Mouse (Mus musculus): Measurements from ENCODE around the gene Rapgef6.
"Not testable (repeated sequence)": the region's sequence is repeated elsewhere in the genome, so short reads cannot be mapped to it uniquely, and the experiment has no call there.

Rapgef6 gene

DNA sequence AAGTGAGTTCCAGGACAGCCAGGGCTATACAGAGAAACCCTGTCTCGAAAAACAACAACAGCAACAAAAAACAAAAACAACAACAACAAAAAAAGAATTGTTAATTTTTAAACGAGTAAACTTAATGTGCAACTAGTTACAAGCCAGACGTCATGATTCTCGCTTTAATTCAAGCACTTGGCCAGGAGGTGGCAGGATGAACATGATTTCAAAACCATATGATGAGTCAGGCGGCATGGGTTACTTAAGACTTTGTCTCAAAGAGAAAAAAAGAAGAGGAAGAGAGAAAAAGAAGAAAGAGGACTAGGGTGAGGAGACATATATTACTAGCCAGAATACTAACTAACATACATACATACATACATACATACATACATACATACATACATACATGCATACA, 40.1 kb downstream of the Rapgef6 start:
- intact Hi-C loops (cut with DNase I): no loop called here

DNA sequence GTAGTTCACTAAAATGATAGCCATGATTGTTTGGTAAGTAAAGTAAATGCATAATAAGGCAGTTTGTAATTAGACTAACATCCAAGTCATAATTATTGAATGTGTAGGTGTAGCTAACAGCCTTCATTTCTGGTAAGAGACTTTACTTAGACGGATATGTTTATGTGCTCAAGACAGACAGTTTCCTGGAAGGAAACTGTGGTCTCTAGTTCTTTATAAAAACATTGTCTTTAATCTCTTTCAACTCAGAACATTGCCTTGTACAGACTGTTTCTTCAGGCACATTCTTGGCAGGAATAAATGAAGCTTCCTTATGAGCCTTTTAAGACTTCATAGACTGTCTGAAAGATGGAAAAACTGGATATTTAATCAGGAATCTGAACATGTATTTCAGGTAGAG, 45.3 kb downstream of the Rapgef6 start:
- intact Hi-C loops (cut with DNase I): no loop called here

DNA sequence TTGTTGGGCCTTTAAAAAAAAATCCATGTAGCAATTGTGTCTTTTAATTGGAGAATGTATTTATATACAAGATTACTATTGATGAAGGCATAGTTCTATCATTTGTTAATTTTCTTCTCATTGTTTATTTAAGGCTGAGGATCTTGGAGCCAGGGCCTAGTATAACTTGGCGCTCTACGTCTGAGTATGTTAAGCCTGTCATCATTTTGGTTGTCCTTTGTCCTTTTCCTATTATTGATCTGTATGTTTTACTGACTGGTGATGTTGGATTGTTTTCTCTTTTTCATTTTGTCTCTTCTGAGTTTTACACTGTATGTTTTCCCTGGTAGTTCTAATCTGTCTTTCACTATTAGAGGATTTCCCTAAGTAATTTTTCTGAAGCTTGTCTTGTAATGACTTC, 52.1 kb downstream of the Rapgef6 start:
- intact Hi-C loops (cut with DNase I): no loop called here

DNA sequence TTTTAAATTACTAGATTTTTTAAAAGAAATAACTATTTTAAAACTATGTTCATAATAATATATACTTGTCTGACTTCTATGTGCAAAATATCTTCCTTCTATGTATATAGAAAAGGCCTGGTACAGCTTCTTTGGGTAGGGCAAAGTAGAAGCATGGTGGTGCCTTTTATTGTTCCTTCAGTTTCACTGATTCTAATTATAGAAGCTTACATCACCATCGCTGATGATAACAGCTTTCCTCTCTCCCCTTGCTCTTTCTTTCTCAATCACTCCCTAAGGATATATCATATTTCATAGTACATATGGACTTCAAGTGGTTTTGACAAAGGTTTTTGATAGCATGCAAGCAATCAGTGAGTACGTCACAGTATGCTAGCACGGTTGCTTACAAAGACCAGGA, 69.9 kb downstream of the Rapgef6 start:
- intact Hi-C loops (cut with DNase I): no loop called here

DNA sequence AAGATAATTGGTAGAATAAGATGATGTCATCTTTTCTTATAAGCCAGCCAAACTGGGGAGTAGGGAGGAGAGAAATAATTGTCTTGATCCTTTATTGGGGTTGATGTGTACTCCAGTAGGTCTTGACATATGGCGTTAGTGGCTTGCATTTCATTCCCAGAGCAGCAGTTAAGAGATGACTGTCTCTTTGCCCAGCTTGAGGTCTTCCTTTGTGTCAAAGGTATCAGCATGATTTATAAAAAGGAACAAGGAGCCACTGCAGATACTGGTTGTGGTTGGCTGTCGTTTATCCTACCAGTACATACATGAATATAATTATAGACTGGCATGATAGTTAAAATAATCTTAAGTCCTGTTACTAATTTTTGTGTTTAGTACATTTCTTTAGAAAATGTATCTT, 71.4 kb downstream of the Rapgef6 start:
- intact Hi-C loops (cut with DNase I): no loop called here

DNA sequence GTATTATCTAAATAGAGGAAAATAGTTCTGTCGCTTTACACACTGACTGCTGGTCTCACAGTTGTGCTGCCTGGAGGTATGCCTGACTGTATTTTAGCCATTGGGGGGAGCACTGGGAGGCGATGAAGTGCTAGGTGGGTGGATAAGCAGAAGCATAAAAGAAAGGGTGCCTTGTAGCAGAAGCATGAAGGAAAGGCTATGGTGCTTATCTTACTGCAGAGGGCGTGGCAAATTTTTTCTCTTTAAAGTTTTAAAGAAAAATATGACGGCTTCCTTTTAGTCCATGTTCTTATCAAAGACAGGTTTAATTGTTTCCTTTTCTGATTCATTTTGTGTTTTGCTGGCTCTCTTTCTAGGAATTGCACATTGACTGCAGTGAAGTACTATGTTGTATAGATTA, 72.4 kb downstream of the Rapgef6 start:
- intact Hi-C loops (cut with DNase I): no loop called here

DNA sequence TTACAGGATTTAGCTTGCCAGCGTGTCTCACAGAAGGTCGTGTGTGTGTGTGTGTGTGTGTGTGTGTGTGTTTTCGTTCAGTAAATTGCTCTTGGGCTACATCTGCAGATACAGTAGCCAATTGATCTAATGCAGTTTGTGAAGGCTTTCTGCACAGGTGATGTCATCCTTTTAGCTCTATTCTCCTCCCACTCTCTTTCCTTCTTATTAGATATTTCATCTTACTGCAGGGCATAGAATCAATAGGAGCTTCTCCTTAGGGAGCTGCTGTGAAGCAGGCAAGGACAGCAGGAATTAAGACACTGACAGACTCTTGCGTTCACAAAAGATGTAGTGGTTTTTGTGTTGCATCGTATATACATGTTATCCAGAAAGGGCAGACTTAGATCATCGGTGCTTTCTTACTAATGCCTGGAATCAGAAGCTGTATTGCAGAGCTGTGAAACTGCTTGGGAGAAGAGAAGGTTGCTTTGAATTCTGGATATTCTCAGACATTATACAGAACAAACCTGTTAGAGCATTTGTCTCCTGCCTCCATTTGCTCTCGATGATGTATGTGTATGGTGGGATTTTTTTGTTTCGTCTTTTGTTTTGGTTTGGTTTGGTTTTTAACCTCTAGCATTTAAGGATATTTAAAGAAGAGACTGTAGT, 73.4 kb downstream of the Rapgef6 start:
- intact Hi-C loops (cut with DNase I): no loop called here

DNA sequence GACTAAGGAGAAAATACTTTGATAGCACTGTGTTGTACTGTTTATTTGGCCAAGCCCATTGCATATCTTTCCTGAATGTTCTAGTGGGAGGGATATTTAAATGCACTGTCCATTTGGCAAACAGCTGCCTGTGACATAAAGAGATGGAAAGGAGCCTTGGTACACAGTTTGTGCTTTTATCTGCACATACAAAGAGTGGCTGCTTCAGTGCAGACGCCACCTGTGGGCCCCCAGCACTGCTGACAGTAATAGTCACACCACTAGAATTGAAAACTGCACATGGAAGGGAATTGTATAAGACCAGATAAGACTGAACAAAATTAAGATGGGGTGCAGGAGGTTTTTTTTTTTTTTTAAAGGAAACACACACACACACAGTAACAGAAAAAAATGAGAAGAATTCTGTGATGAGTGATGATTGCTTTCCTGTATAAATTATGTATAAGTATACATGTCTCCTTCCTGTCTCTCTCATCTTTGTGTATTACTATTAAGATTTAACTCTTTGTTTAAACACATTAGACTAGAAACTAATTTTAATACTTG, 75.3 kb downstream of the Rapgef6 start:
- intact Hi-C loops (cut with DNase I): no loop called here

DNA sequence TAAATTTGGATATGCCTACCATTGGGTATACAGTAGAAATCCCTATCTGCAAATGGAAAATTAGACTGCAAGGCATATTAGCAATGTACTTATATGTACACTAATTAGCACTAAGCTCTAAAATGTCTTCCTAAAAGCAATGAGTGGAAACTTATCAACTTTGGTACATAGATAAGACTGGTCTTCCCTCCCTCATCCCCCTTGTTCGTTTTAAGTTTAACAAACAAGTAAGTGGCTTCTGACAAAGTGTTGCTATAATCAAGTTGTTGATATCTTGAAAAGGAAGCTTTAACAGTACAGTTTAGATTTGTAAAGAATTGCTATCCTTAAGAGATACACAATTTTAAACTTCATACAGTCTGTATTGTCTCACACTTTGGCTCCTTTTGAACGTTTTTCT, 78.5 kb downstream of the Rapgef6 start:
- intact Hi-C loops (cut with DNase I): no loop called here

DNA sequence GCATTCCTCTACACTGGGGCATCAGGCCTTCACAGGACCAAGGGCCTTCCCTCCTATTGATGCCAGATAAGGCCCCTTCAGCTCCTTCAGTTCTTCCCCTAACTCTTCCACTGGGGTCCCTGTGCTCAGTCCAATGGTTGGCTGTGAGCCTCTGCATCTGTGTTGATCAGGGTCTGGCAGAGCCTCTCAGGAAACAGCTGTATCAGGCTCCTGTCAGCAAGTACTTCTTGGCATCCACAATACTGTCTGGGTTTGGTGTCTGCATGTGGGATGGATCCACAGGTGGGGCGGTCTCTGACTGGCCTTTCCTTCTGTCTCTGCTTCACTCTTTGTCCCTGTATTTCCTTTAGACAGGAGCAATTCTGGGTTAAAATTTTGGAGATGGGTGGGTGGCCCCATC, 80.1 kb downstream of the Rapgef6 start:
- intact Hi-C loops (cut with DNase I): not testable (repeated sequence)

DNA sequence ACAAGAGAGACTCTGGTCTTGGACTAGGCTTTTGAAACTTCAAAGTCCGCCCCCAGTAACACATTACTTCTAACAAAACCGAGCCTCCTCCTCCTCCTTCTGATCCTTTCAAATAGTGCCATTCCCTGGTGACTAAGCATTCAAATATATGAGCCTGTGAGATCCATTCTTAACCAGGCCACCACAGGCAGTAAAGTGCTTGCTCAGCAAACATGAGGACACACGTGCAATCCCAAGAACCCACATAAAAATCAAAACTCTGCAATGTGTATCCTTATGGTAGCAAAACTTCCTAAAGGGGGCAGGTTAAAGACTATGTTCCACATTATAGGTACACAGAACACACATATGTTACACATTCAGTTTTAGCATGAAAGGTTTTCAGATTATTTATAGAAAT, 81.8 kb downstream of the Rapgef6 start:
- intact Hi-C loops (cut with DNase I): no loop called here

DNA sequence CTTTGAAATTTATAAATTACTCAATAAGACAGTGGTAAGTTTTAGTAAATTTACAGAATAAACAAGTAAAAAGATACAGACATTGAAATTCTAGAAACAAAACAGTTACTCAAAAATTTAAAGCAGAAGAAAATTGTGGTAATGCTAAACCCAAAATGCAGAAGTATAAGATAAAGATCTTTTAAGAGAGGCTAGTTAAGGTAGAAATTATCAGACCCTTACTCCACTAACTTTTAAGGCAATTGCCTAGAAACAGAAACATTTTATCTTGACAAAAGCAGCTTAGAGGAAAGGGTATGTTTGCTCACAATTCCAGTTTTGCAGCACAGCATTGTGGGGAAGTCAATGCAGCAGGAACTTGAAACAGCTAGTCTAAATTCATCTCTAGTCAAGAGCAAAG, 91.0 kb downstream of the Rapgef6 start:
- intact Hi-C loops (cut with DNase I): no loop called here

DNA sequence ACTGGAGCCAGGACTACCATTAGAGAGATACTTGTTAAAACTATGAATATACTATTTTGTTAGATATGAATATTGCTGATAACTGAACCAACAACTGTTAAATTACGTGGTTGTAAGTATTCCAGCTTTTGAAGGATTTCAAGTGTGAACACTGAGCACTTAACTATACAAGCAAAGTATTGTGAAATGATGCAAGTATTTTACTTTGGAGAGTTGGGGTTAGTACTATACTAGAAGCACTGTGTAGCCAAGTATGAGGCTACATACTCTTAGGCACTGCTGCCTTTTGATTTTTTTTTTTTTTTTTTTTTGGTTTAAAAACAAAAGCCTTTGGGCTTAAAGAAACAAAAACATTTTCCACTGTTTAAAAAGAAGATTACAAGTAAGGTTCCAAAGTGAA, 91.9 kb downstream of the Rapgef6 start:
- intact Hi-C loops (cut with DNase I): no loop called here

DNA sequence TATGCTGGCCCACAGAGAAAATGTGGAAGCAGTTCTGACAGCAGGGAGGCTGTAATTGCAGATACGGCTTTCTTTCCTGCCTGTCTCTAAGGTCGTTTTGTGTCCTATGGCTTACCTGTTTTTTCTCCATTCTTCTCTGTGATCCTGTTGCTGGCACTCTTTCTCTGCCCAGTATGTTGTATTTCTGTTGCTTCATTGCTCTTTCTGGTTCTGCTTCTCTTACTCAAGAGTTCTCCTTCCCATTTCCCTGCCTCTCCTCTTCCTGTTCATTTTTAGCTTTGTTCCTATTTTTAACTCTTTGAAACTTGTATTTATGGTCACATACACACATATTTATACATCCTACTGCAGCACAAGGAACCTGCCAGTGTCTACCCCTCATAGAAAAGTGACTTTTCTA, 96.2 kb downstream of the Rapgef6 start:
- intact Hi-C loops (cut with DNase I): no loop called here

DNA sequence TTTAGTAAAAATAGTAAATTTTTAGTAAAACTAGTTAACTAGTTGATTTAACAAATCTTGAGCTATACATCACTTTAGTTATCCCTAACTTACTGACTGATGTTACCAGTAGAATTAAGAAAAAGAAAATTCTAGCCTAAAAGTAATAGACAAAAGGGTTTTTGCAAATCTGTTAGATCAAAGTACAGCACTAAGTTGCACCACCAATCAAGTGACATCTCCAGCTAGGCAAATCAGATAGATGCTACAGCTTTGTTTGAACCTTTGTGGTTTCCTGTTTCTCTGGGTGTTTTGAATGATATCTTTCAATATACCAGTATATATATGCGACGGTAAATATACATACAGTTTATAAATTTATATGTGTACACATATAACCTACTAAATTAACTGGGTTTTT, 99.1 kb downstream of the Rapgef6 start:
- intact Hi-C loops (cut with DNase I): no loop called here

DNA sequence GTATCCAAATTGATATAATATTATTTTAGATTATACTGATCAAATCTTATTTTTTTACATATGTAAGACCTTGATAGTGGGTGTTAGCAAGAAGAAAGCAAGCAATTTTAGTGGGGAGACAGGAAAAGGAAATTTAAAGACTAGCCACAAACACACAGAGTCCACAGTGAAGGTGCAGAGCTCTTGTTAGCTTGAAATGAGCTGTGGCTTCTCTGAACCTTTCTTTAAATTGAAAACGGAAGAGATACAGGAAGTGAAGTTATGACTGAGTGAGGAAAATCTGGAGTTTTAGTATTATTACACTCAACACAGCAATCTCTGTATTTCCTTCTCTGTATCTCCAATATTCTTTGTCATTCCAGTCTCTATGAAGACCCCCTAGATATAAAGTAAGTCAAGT, 104.3 kb downstream of the Rapgef6 start:
- intact Hi-C loops (cut with DNase I): no loop called here

DNA sequence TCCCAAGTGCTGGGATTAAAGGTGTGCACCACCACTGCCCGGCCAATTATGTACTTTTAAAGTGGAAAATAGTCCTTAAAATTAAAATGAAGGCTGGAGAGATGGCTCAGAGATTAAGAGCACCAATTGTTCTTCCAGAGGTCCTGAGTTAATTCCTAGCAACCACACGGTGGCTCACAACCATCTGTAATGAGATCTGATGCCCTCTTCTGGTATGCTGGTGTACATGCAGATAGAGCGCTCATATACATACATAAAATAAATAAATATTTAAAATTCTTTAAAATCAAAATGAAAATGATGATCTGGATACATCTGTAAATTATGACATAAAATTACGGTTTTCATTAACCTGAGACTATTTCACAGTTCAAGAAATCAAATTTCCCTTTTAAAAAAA, 123.8 kb downstream of the Rapgef6 start:
- intact Hi-C loops (cut with DNase I): no loop called here

DNA sequence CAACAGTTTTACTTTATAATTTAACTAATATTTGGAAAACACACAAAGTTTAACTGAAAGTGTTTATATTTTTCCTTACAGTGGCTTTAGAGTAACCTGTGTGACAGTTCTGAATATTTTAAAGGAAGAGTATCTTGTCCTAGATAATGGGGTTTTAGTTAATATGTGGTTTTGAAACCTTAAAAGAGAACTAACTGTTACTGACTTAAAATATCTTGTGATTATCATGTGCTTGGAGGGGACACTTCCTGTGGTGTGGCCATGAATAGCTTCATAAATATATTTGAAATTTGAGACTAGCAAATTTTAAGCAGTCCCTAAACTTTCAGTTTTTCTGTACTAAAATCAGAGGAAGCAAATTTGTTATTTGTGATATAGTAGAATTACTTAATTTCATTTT, 125.9 kb downstream of the Rapgef6 start:
- intact Hi-C loops (cut with DNase I): no loop called here

DNA sequence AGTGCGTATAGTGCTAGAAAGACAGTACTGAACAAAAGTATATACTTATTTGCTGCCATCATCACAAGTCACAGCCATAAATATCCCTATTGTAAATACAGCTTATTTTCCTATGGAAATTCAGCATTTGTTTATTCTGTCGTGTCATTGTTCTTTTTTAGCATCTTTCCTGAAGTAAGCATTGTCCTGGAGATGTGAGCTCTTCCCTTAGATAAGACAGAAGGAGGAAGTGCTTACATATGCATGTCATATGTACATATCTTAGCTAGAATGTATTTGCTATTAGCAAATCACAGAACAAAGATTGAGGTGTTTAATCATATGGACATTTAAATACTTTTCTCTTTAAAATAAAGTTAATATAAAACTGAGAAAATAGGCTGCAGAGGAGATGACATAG, 132.8 kb downstream of the Rapgef6 start:
- intact Hi-C loops (cut with DNase I): no loop called here

DNA sequence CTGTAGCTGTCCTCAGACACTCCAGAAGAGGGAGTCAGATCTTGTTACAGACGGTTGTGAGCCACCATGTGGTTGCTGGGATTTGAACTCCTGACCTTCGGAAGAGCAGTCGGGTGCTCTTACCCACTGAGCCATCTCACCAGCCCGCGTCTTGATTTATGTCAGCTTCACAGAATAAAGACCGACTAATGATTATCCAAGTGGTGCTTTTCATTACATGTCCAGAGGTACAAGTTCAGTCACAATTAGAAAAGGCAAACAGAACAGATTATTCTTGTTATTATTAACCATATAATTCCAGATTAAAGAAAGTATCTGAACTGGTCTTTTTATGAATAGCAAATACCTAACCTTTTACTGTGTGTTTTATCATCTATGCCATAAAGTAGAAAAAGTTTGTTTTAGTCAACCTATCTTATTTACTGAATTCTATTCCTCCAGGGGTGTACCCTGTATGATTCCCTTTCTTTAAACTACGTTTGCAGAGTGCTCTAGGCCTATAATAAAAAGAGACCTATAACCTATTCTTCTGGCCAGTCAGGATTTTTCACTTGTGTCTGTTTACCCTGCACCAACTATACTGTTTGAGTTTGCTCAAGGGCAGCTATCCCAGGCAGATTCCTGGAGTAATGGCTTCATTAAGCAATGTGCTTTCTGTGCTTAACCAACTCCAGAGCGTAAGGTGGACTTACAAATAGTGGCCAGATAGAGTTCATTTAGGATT, 151.1 kb downstream of the Rapgef6 start:
- intact Hi-C loops (cut with DNase I): no loop called here

DNA sequence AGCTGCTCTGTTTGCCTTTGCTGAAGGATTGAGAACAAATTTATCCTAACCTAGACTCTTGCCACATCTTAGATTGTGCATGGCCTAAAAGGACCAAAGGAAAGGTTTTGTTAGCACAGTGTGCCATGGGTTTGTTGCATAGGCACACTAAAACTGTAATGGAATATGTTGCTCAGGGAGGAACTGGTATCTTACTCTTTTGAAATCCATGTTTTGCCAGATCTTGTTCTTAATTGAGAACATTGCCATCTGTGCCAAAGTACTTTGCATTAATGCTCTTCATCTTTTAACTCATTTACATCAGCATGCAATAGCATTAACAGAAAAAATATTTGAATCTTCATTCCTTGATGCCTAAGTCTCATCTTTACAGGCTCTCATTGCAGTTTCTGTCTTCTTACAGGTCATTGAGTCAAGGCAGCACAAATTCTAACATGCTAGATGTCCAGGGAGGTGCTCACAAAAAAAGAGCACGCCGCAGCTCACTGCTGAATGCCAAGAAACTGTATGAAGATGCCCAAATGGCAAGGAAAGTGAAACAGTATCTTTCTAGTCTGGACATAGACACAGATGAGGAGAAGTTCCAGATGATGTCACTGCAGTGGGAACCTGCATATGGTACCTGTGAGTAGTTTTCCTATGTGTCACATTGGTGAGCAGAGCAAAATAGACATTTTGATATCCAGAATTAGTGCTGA, 153.3 kb downstream of the Rapgef6 start:
- intact Hi-C loops (cut with DNase I): no loop called here

DNA sequence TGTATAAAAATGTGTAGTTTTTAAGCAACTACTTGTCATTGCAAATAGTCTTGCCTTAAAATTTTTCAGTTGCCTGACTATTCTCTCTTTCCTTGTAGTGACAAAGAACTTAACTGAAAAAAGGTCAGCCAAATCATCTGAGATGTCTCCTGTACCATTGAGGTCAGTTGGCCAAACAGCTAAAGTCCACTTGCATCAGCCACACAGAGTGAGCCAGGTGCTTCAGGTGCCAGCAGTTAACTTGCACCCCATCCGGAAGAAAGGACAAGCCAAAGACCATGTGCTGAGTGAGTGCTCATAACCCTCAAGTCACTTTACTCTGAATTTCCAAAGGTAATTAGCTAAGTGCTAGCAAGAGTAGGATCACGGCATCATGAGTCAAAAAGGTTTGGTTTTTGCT, 156.5 kb downstream of the Rapgef6 start:
- intact Hi-C loops (cut with DNase I): no loop called here

DNA sequence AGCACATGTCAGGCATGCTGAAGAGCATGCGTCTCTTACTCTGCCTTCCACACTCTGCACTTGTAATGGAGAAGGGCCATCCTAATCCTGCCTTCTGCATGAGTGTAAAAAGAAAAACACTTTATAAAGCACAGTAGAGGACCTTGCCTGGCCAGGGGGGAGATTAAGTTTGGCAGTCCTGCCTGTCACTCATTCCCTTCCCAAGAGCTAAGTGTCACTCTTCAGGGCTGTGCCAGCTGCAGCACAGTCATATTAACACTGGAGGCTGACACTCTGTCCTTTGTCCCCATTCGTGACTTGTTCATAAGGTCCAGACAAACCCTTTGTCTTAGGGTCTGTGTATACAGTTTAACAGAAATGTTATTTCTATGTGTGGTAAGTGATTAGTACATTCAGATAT, 162.2 kb downstream of the Rapgef6 start:
- intact Hi-C loops (cut with DNase I): no loop called here
